Mouse (Mus musculus): Measurements from ENCODE around the gene Klf5.

Gene Klf5

GRCm38 (mm10) chr14:99313062-99313461, 14.6 kb downstream of the Klf5 start:
- DNase-seq = no peak

- DNase-seq = no peak
Observed at GRCm38 (mm10) chr14:99316275-99316674, 17.8 kb downstream of the Klf5 start.

- DNase-seq = no peak
Observed at GRCm38 (mm10) chr14:99320736-99321135, 22.2 kb downstream of the Klf5 start.

GRCm38 (mm10) chr14:99323376-99323775, 24.9 kb downstream of the Klf5 start:
- no peak for DNase-seq

DNA sequence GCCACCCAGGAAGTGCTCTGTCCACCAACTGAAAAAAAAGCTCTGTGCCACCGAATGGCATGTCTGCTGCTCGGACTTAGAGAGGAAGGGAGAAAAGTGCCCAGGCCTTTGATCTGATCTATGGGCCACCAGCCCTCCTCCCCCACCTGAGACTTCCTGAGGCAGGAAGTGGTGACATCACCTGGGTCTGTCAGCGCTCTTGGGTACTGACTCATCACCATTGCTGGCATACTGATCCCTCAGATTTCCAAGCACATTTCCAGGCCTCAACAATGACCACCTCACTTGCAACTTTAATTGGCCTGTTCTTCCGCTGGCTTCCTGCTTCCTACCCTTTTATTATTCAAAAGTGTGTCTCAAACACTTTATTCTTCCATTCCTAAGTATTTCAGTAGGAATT, 26.0 kb downstream of the Klf5 start:
- no peak for DNase-seq

DNA sequence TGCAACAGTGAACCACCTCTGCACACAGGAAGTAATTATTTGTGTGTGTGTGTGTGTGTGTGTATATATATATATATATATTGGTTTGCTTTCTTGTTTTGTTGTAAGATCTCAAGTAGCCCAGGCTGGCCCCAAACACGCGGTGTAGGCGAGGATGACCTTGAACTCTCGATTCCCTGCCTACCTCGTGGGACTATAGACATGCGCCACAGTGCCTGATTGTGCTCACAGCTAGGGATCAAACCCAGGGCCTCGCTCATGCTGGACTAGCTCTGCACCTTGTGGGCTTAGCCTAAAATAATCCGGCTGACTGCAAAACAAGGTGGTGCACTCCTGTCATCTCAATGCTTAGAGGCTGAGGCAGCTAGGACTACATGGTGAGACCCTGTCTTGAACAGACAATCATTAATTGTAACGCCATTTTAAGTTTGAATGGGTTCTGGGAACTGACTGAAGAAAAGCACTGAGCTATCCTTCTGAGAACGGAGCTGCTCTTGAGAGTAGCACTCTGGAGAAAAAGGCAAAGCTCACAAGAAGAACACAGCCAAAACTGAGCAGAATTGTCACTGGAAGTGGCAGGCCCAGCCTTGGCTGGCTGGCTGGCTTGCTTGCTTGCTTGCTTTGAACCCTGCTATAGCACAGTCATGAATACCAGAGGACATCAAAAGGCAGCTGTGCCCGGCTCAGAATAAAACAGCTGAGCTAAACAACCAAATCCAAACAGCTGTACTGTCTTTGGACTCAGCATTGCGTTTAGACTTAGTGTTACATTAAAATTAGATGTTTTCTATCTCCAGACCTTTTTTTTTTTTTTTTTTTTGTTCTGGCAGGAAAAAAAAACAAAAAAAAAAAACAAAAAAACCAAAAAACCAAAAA, 27.3 kb downstream of the Klf5 start:
- DNase-seq = no peak

GRCm38 (mm10) chr14:99336598-99336997, 38.1 kb downstream of the Klf5 start:
- DNase-seq = no peak

DNA sequence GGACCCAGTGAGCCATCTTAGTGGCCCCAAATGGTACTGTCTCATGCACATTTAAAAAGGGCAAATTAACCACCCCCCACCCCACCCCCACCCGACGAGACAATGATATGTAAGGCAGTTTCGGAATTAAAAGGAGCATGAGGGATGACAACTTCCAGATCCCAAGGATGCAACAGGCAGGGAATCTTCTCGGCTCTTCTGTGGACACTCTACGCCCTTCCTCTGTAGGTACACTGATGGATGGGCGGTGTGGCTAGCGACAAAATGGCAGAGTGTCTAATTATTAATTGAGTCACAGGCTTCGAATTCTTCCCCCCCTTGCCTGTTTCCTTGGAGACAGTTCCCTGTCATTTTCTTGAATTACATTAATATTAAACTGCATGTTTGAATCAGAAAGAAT, 40.5 kb downstream of the Klf5 start:
- DNase-seq = no peak

- DNase-seq = no peak
Observed at GRCm38 (mm10) chr14:99339681-99340522, 41.4 kb downstream of the Klf5 start.

GRCm38 (mm10) chr14:99340703-99341102, 42.2 kb downstream of the Klf5 start:
- DNase-seq = no peak

DNA sequence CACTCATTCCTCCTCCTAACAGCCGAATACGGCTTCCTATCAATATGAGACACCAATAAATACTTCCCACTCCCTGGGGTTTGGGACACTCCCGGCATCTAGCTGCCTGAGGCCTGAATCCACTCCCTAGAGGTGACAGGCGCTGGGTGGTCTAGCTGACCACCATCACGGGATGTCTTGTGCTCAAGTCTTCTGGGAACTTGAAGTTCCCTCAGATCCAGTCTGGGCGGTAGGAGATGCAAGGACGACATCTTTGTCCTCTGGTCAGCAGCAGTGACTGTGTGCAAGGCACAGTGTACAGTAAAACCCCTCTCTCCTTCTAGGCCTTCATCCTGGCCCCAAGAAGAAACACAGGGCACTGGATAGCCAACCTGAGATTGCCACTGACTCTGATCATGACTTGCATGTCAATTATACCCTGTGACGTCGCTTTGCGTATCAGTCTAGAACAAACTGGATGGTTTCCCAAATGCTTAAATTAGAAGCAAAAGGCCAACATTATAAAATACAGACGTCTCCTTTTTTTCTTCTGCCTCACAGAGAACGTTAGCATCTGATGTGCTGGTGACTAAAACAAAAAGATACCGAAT, 49.8 kb downstream of the Klf5 start:
- no peak for DNase-seq

DNA sequence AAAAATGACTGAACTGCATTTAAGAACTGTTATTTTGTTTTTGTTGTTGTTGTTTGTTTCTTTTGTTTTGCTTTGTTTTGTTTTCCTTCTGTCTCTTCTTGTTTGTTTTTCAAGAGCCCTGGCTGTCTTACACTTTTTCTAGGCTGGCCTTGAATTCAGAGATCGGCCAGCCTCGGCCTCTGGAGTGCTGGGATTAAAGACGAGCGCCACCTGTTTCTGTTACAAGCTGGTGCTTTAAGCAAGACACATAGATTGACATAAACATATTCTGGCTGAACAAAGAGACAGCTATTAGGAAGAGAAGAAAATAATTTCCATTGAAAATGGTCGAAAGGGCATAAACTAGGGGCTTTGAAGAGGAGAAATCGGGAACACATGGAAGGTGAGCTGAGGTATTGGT, 51.1 kb downstream of the Klf5 start:
- DNase-seq = no peak

GRCm38 (mm10) chr14:99352989-99353388, 54.5 kb downstream of the Klf5 start:
- no peak for DNase-seq

GRCm38 (mm10) chr14:99354046-99354445, 55.6 kb downstream of the Klf5 start:
- no peak for DNase-seq

GRCm38 (mm10) chr14:99354761-99355609, 56.5 kb downstream of the Klf5 start:
- DNase-seq = no peak

- no peak for DNase-seq
Observed at GRCm38 (mm10) chr14:99355610-99355870, 57.0 kb downstream of the Klf5 start.

- no peak for DNase-seq
Observed at GRCm38 (mm10) chr14:99362956-99363355, 64.5 kb downstream of the Klf5 start.

- DNase-seq = no peak
Observed at GRCm38 (mm10) chr14:99364007-99364784, 65.7 kb downstream of the Klf5 start.

Measured in cerebellum, adult 18-20 months (tissue).